Mouse (Mus musculus): ENCODE results near the gene Dcaf10. TPM values are rescaled to one million over a fixed set of nuclear protein-coding genes. Genes with fewer than 3 reads are reported as not detected.

The Dcaf10 gene
- polyA plus RNA-seq, 1 experiment from 2014 or later, result 8.8 TPM

DNA sequence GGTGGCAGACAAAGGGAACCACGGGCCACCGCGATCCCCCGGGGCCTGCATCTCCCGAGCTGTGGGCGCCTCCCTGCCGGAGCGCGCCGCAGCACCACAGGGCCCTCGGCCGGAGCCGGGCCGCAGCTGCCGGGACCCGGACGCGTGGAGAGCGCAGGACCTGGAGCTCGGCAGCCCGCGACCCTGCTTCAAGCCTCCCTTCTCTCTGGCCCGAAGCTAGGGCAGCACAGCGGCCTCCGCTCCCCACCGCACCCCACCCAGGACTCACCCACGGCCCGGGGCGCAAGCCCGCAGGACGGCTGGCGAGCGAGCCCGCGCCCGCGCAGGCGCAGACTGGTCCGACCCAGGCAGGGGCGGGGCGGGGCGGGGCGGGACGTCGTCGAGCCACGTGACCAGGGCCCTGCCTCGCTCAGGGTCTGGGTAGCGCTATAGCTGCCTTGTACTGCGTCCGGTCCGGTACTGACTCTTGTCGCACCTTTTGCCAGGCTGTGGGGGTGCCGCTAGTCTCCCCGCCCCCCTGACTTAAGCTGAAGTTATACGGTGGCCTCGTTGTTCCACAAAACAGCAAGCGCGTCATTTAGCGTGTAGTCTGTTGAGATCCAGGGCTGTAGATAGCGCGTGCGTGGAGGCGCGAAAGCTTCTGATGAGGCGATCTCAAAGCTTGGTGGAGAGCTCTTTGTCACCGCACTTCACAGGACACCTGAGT lies 66.7 kb downstream of the Dcaf10 start, which contains the start of gene Slc25a51:
Gene Slc25a51 (minus strand): TSS at position 340 of the 706 bp plus-strand sequence.
- Histone ChIP-seq H3K4me1 (ENCODE audit: control insufficient read depth, insufficient read depth, low read length) (peaks cover 20% of the 10 kb centered on the region), H3K9me3 (replicated peaks; ENCODE audit: control insufficient read depth, low read length) (no peaks in the 10 kb centered on the region), H3K27ac (ENCODE audit: low read depth, low read length) (peak within 1 kb of the TSS; percentile 89), H3K9ac (ENCODE audit: low read length) (peak within 1 kb of the TSS; percentile 99), H3K27me3 (replicated peaks; ENCODE audit: control insufficient read depth, insufficient read depth, low read length) (no peaks in the 10 kb centered on the region; the same call in 1 of the 2 replicates), H3K4me2 (ENCODE audit: low read length) (peak within 1 kb of the TSS; percentile 88), H3K4me3 (ENCODE audit: low read depth, low read length) (peak within 1 kb of the TSS; percentile 98), H3K36me3 (ENCODE audit: control insufficient read depth, insufficient read depth, low read length) (peaks cover 10% of the 10 kb centered on the region)
- 1% methylated on average over 55 of the region's 67 CpGs for WGBS
- ATAC-seq (peak; percentile 97), DNase-seq (ENCODE audit: low spot score) (peak; percentile 94)

- ATAC-seq, result peak; percentile 24
- H3K4me2 ChIP-seq (ENCODE audit: low read length), result peak overlapping the region; percentile 88
- H3K4me3 ChIP-seq (ENCODE audit: low read depth, low read length), result peak overlapping the region; percentile 98
- WGBS, result 1% methylated on average over 10 of the region's 10 CpGs
- H3K4me1 ChIP-seq (ENCODE audit: control insufficient read depth, insufficient read depth, low read length), result peaks cover 20% of the 10 kb centered on the region
- peak overlapping the region; percentile 99 for H3K9ac ChIP-seq (ENCODE audit: low read length)
- H3K36me3 ChIP-seq (ENCODE audit: control insufficient read depth, insufficient read depth, low read length), result peaks cover 3% of the 10 kb centered on the region; the same call in 1 of the 2 replicates
- peak overlapping the region; percentile 89 for H3K27ac ChIP-seq (ENCODE audit: low read depth, low read length)
- H3K9me3 ChIP-seq (replicated peaks; ENCODE audit: control insufficient read depth, low read length), result no peaks in the 10 kb centered on the region
- DNase-seq (ENCODE audit: low spot score), result peak; percentile 71
- H3K27me3 ChIP-seq (replicated peaks; ENCODE audit: control insufficient read depth, insufficient read depth, low read length), result no peaks in the 10 kb centered on the region; the same call in 1 of the 2 replicates
Measured at GRCm38 (mm10) chr4:45409270-45409669, 67.4 kb downstream of the Dcaf10 start.

GRCm38 (mm10) chr4:45411181-45411790 lies 69.4 kb downstream of the Dcaf10 start:
- H3K27me3 ChIP-seq (replicated peaks; ENCODE audit: control insufficient read depth, insufficient read depth, low read length), result no peaks in the 10 kb centered on the region; the same call in 1 of the 2 replicates
- no peak overlapping the region for H3K27ac ChIP-seq (ENCODE audit: low read depth, low read length)
- H3K9me3 ChIP-seq (replicated peaks; ENCODE audit: control insufficient read depth, low read length), result no peaks in the 10 kb centered on the region
- DNase-seq (ENCODE audit: low spot score) (no peak), ATAC-seq (no peak)
- H3K9ac ChIP-seq (ENCODE audit: low read length), result no peak overlapping the region
- H3K4me3 ChIP-seq (ENCODE audit: low read depth, low read length), result no peak overlapping the region
- peaks cover 19% of the 10 kb centered on the region for H3K4me1 ChIP-seq (ENCODE audit: control insufficient read depth, insufficient read depth, low read length)
- no peaks in the 10 kb centered on the region for H3K36me3 ChIP-seq (ENCODE audit: control insufficient read depth, insufficient read depth, low read length)
- no peak overlapping the region for H3K4me2 ChIP-seq (ENCODE audit: low read length)
- WGBS, result 90% methylated on average over 8 of the region's 8 CpGs

- Histone ChIP-seq H3K4me1 (ENCODE audit: control insufficient read depth, insufficient read depth, low read length) (peaks cover 6% of the 10 kb centered on the region), H3K9ac (ENCODE audit: low read length) (no peak overlapping the region), H3K36me3 (ENCODE audit: control insufficient read depth, insufficient read depth, low read length) (no peaks in the 10 kb centered on the region), H3K27me3 (replicated peaks; ENCODE audit: control insufficient read depth, insufficient read depth, low read length) (no peaks in the 10 kb centered on the region; the same call in 1 of the 2 replicates), H3K4me3 (ENCODE audit: low read depth, low read length) (no peak overlapping the region), H3K4me2 (ENCODE audit: low read length) (no peak overlapping the region), H3K9me3 (replicated peaks; ENCODE audit: control insufficient read depth, low read length) (no peaks in the 10 kb centered on the region), H3K27ac (ENCODE audit: low read depth, low read length) (no peak overlapping the region)
- WGBS, result 77% methylated on average over 16 of the region's 16 CpGs
- no peak for ATAC-seq
- DNase-seq (ENCODE audit: low spot score), result no peak
Measured at GRCm38 (mm10) chr4:45412433-45413192, 70.7 kb downstream of the Dcaf10 start.

GRCm38 (mm10) chr4:45413674-45414338 lies 71.9 kb downstream of the Dcaf10 start:
- H3K4me3 ChIP-seq (ENCODE audit: low read depth, low read length), result no peak overlapping the region
- H3K9me3 ChIP-seq (replicated peaks; ENCODE audit: control insufficient read depth, low read length), result no peaks in the 10 kb centered on the region
- H3K27ac ChIP-seq (ENCODE audit: low read depth, low read length), result no peak overlapping the region
- H3K4me2 ChIP-seq (ENCODE audit: low read length), result no peak overlapping the region
- no peaks in the 10 kb centered on the region for H3K36me3 ChIP-seq (ENCODE audit: control insufficient read depth, insufficient read depth, low read length)
- no peaks in the 10 kb centered on the region; the same call in 1 of the 2 replicates for H3K27me3 ChIP-seq (replicated peaks; ENCODE audit: control insufficient read depth, insufficient read depth, low read length)
- DNase-seq (ENCODE audit: low spot score) (no peak), ATAC-seq (no peak)
- peaks cover 8% of the 10 kb centered on the region for H3K4me1 ChIP-seq (ENCODE audit: control insufficient read depth, insufficient read depth, low read length)
- H3K9ac ChIP-seq (ENCODE audit: low read length), result no peak overlapping the region
- WGBS, result 84% methylated on average over 9 of the region's 9 CpGs

DNA sequence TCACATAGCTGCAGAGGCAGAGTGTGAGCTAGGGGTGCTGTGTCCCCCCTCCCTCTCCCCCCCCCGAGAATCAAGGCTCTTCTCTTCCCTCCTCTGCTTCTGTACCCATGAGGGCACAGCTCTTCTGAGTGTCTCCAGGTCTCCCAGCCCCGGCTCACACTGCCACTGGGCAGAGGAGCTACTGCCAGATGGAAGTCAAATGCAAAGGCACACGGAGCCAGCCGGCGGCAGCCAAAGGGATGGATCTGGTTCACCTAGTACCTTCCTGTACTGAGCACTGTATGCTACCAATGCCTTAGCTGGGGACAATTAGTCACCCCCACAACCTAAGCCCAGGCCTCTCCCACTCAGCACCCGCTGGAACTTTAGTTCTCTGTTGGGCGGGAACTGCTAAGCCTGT lies 74.4 kb downstream of the Dcaf10 start:
- no peak overlapping the region for H3K4me3 ChIP-seq (ENCODE audit: low read depth, low read length)
- DNase-seq (ENCODE audit: low spot score) (no peak), ATAC-seq (no peak)
- no peak overlapping the region for H3K9ac ChIP-seq (ENCODE audit: low read length)
- H3K27ac ChIP-seq (ENCODE audit: low read depth, low read length), result no peak overlapping the region
- no peaks in the 10 kb centered on the region for H3K9me3 ChIP-seq (replicated peaks; ENCODE audit: control insufficient read depth, low read length)
- H3K27me3 ChIP-seq (replicated peaks; ENCODE audit: control insufficient read depth, insufficient read depth, low read length), result no peaks in the 10 kb centered on the region; the same call in 1 of the 2 replicates
- no peaks in the 10 kb centered on the region for H3K36me3 ChIP-seq (ENCODE audit: control insufficient read depth, insufficient read depth, low read length)
- WGBS, result 73% methylated on average over 7 of the region's 7 CpGs
- H3K4me1 ChIP-seq (ENCODE audit: control insufficient read depth, insufficient read depth, low read length), result peaks cover 14% of the 10 kb centered on the region
- no peak overlapping the region for H3K4me2 ChIP-seq (ENCODE audit: low read length)

DNA sequence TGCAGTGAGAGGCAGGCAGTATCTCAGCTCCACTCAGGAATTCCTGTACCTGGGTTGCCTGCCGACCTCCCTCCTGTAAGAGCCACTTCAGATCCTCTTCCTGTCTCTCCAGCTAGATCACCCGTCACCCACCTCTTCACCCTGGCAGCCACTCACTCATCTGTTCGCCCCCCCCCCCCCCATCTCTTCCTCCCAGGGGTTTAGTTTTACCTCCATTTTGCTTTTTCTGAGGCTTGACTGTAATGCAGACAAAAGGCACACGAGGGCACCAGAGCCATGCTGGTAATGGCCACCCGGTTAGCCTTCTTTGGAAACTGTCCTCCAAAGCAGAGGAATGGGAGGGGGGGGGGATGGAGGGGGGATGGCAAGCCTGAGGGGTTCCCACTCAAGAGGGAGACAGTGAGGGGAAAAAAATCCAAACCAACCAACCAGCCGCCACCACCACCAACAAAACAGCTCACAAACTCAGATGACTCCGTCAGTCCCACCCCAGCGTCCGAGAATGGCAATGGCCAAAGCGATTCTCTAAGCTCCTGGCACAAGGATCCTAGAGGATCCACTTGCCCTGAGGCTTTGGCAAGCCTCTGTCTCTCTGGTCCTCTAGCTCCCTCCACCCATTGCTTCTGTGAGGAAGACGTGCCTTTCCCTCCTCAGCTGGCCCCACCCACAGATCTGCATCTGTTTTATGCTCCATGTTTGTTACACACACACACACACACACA lies 76.5 kb downstream of the Dcaf10 start:
- H3K27me3 ChIP-seq (replicated peaks; ENCODE audit: control insufficient read depth, insufficient read depth, low read length), result no peaks in the 10 kb centered on the region
- 0 out of 2 replicates have a peak, but pooled peaks cover 3% of the 10 kb centered on the region for H3K36me3 ChIP-seq (ENCODE audit: control insufficient read depth, insufficient read depth, low read length)
- DNase-seq (ENCODE audit: low spot score) (peak; percentile 82), ATAC-seq (peak; percentile 65)
- no peak overlapping the region for H3K9ac ChIP-seq (ENCODE audit: low read length)
- WGBS, result 23% methylated on average over 10 of the region's 11 CpGs
- H3K4me2 ChIP-seq (ENCODE audit: low read length), result 0 out of 2 replicates have a peak overlapping the region, but pooled peaks have one; percentile 3
- no peak overlapping the region for H3K4me3 ChIP-seq (ENCODE audit: low read depth, low read length)
- H3K9me3 ChIP-seq (replicated peaks; ENCODE audit: control insufficient read depth, low read length), result no peaks in the 10 kb centered on the region
- no peak overlapping the region for H3K27ac ChIP-seq (ENCODE audit: low read depth, low read length)
- peaks cover 23% of the 10 kb centered on the region for H3K4me1 ChIP-seq (ENCODE audit: control insufficient read depth, insufficient read depth, low read length)

- Histone ChIP-seq H3K27me3 (replicated peaks; ENCODE audit: control insufficient read depth, insufficient read depth, low read length) (no peaks in the 10 kb centered on the region), H3K36me3 (ENCODE audit: control insufficient read depth, insufficient read depth, low read length) (peaks cover 9% of the 10 kb centered on the region; the same call in 1 of the 2 replicates), H3K27ac (ENCODE audit: low read depth, low read length) (no peak overlapping the region), H3K4me2 (ENCODE audit: low read length) (no peak overlapping the region), H3K9ac (ENCODE audit: low read length) (no peak overlapping the region), H3K4me1 (ENCODE audit: control insufficient read depth, insufficient read depth, low read length) (peaks cover 29% of the 10 kb centered on the region), H3K4me3 (ENCODE audit: low read depth, low read length) (no peak overlapping the region), H3K9me3 (replicated peaks; ENCODE audit: control insufficient read depth, low read length) (no peaks in the 10 kb centered on the region)
- ATAC-seq, result no peak
- 75% methylated on average over 4 of the region's 4 CpGs for WGBS
- DNase-seq (ENCODE audit: low spot score), result no peak
Measured at GRCm38 (mm10) chr4:45419051-45419450, 77.2 kb downstream of the Dcaf10 start.
